Mouse (Mus musculus) myocyte (in vitro differentiated cells): Measurements from ENCODE around the gene Gm20388.

Experiments used
- CEBPB ChIP-seq: IDR thresholded peaks from 2 replicates; pipeline ENCODE4 v1.6.1; 2011; ENCODE audit warnings: mild to moderate bottlenecking, moderate library complexity; ENCODE audit not compliant: poor library complexity, insufficient read depth, severe bottlenecking
- E2F4 ChIP-seq: IDR thresholded peaks from one replicate; pipeline ENCODE4 v1.6.1; 2011; ENCODE audit warnings: mild to moderate bottlenecking, control low read depth, moderate library complexity; ENCODE audit not compliant: insufficient read depth
- MAX ChIP-seq: IDR thresholded peaks from one replicate; pipeline ENCODE4 v1.6.1; 2011; ENCODE audit warnings: low read depth, mild to moderate bottlenecking, control low read depth
- MYOD1 ChIP-seq, 3 experiments: IDR thresholded peaks; one replicate each; pipeline ENCODE4 v1.6.1; 2011; ENCODE audit warnings: control low read depth in 2 of 3, low read depth in 2 of 3, mild to moderate bottlenecking in 2 of 3, moderate library complexity in 1 of 3; ENCODE audit not compliant: insufficient read length in 2 of 3, control insufficient read depth in 1 of 3
- MYOG ChIP-seq, 3 experiments: IDR thresholded peaks; one replicate each; pipeline ENCODE4 v1.6.1; 2011; ENCODE audit warnings: control low read depth in 2 of 3, low read depth in 2 of 3, mild to moderate bottlenecking in 2 of 3; ENCODE audit not compliant: insufficient read length in 2 of 3, control insufficient read depth in 1 of 3, insufficient read depth in 1 of 3
- POLR2A ChIP-seq: IDR thresholded peaks from one replicate; pipeline ENCODE4 v1.6.1; 2011; ENCODE audit warnings: low read depth, mild to moderate bottlenecking, control low read depth, moderate library complexity; ENCODE audit not compliant: insufficient read length
- POLR2AphosphoS2 ChIP-seq: IDR thresholded peaks from one replicate; pipeline ENCODE4 v1.6.1; 2011; ENCODE audit warnings: low read depth, control low read depth; ENCODE audit not compliant: insufficient read length
- REST ChIP-seq: IDR thresholded peaks from one replicate; pipeline ENCODE4 v1.6.1; 2011; ENCODE audit warnings: mild to moderate bottlenecking, control low read depth, moderate library complexity; ENCODE audit not compliant: insufficient read depth, insufficient read length
- SRF ChIP-seq: IDR thresholded peaks from one replicate; pipeline ENCODE4 v1.6.1; 2011; ENCODE audit warnings: low read depth; ENCODE audit not compliant: control insufficient read depth, insufficient read length
- TCF12 ChIP-seq: IDR thresholded peaks from one replicate; pipeline ENCODE4 v1.6.1; 2011; ENCODE audit warnings: mild to moderate bottlenecking, control low read depth; ENCODE audit not compliant: poor library complexity, insufficient read depth, severe bottlenecking
- TCF3 ChIP-seq: IDR thresholded peaks from one replicate; pipeline ENCODE4 v1.6.1; 2011; ENCODE audit warnings: low read depth, control low read depth; ENCODE audit not compliant: insufficient read length
- USF1 ChIP-seq: IDR thresholded peaks from one replicate; pipeline ENCODE4 v1.6.1; 2011; ENCODE audit warnings: low read depth, mild to moderate bottlenecking, control low read depth, moderate library complexity

DNA sequence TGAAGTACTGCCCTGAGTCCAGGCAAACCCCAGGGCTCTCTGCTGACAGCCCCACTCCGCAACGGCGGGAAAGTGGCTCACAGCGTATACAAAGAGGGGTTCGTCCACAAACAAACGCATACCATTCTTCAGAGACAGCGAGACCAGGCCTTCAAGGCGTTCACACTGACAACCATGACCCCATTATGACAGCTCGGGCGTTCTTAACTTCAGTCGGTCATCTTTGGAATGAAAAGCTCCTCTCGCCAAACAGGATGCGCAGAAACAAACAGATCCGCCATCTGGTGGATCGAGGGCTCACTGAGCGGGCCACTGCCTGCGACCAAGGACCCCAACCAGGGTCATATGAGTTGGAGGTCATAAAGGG, 3947.9 kb downstream of the Gm20388 start:
- no peak for TF ChIP-seq MAX
- TF ChIP-seq TCF12, result no peak
- no peak for TF ChIP-seq MYOD1 (IDR thresholded peaks at IDR 0.05; ENCODE audit: control insufficient read depth in 1 of 3, insufficient read length in 2 of 3, low read depth in 2 of 3)
- no peak for TF ChIP-seq POLR2A
- no peak for TF ChIP-seq POLR2AphosphoS2
- TF ChIP-seq USF1, result no peak
- no peak for TF ChIP-seq MYOG (IDR thresholded peaks at IDR 0.05; ENCODE audit: control insufficient read depth in 1 of 3, insufficient read depth in 1 of 3, insufficient read length in 2 of 3, low read depth in 2 of 3)
- no peak for TF ChIP-seq REST
- no peak for TF ChIP-seq CEBPB
- no peak for TF ChIP-seq SRF
- no peak for TF ChIP-seq E2F4
- no peak for TF ChIP-seq TCF3
